Mouse (Mus musculus): ENCODE results near the gene Marveld1.

The Marveld1 gene

DNA sequence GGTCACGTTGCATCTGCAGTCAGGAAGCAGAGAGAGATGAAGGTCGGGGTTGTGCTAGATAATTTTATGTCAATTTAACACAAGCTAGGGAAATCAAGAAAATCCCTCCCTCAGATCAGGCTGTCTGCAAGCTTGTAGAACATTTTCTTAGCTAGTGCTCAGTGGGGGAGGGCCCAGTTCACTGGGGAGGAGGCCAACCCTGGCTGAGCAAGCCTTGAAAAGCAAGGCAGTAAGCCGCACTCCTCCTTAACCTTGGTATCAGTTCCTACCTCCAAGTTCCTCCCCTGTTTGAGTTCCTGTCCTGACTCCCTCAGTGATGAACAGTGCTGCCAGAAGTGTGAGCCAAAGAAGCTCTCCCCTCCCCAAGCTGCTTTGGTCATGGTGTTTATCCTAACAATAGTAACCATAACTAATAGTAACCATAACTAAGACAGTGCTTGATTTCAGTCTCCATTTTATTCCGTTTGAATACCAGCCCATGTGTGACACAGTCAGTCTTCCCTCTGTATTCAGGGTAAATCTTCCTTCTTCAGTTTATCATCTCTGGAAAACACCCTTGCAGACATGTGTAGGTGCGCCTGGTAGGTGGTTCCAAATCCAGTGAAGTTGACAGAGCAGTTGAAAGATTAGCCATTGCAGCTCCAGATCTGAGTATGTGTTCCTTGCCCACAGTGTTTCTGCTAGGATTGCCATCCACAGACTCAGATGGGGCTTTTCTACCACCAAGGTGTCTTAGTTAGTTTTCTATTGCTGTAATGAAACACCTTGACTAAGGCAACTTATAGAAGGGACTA, 7.3 kb upstream of the Marveld1 start:
- no peak for DNase-seq

DNA sequence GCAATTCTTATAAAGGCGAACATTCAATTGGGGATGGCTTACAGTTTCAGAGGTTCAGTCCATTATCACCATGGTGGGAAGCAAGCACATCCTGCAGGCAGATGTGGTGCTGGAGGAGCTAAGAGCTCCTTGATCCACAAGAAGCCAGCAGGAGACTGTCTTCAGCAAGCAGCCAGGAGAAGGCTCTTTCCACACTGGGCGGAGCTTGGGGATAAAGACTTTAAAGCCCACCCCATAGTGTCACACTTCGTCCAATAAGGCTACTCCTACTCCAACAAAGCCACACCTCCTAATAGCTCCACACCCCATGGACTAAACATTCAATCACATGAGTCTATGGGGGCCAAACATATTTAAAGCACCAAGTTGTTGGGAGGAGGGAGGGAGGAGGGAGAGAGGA, 5.2 kb upstream of the Marveld1 start:
- DNase-seq, result no peak

DNA sequence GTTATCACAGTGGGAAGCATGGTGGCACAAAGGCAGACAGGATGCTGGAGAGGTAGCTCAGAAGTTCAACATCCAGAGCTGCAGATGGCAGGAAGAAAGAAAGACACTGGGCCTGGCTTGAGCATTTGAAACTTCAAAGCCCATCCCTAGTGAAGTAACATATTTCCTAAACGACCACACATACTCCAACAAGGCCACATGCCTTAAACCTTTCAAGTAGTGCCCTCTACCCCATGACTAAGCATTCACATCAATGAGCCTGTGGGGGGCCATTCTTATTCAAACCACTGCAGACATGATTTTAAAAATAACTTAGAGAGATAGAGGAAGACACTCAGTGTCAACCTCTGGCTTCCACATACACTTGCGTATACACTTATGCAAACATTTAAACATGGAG, 4.4 kb upstream of the Marveld1 start:
- no peak for DNase-seq

DNA sequence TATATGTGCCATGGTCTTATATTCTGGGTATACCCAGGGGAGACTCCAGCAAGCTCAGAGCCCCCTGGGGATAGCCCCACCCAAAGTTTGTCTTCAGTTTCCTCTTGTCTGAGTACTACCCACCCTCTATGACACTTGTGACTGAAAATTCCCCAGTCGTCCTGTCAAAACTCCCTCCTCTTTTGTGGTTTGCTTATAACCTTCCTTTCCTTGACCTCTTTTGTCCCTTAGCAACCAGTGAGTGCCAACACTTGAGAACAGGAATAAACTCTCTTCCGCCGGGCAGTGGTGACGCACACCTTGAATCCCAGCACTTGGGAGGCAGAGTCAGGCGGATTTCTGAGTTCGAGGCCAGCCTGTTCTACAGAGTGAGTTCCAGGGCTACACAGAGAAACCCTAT, 3.1 kb upstream of the Marveld1 start:
- peak; percentile 76 for DNase-seq

DNA sequence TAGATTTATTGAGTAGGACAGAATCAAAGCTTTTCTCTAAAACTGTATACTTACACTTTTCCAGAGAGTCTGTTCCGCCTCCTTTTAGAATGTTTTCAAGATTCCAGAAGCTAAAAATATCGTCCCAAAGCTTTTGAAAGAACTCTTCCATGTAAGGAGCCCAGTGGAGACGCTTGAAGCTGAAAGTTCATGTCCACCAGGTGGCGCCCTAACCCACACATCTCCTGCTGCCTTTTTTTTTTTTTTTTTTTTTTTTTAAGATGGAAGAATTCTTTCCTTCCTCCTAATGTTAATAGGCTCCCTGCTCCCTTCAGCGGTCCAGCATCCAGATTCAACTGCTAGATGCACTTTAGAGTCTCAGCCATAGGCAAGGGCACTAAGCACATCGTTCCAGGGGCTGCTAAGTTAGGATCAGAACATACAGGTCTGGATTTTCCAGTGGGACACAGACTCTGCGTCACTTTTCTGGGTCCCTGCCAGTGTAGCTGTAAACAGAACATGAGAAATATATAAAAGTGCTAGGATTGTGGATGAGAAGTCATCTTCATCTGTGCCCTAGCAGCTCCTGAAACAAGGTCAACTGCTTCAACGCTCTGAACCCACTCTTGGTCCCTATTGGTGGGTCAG, 2.5 kb upstream of the Marveld1 start:
- DNase-seq, result peak; percentile 96

DNA sequence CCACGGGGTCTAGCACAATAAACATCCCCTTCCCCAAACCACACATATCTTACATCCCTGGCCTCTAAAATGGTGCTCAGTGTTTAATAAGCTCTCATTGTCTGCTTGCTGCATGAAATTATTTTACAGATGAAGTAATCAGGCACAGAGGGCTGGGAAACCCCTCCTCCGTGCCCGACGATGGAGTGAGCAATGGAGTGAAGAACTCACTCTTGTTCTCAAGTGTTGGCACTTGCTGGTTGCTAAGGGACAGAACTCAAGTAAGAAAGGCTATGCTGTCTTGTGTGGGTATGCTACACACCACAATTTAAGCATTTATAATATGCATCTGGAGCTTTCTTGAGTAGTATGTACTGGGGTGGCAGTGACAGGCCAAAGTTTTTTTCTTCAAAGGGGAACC, 2.0 kb upstream of the Marveld1 start:
- DNase-seq, result peak; percentile 82

DNA sequence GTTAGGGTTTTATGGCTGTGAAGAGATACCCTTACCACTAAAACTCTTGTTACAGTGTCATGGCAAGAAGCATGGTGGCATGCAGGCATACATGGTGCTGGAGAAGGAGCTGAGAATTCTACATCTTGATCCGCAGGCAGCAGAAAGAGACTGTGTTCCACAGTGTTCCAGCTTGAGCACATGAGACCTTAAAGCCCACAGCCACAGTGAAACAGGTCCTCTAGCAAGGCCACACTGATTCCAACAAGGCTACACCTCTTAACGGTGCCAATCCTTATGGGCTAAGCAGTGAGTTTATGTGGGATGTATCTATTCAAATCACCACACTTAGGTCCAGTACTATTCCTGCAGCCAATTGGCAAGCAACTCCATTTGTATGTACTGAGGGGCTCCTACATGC, 1.5 kb upstream of the Marveld1 start:
- no peak for DNase-seq

DNA sequence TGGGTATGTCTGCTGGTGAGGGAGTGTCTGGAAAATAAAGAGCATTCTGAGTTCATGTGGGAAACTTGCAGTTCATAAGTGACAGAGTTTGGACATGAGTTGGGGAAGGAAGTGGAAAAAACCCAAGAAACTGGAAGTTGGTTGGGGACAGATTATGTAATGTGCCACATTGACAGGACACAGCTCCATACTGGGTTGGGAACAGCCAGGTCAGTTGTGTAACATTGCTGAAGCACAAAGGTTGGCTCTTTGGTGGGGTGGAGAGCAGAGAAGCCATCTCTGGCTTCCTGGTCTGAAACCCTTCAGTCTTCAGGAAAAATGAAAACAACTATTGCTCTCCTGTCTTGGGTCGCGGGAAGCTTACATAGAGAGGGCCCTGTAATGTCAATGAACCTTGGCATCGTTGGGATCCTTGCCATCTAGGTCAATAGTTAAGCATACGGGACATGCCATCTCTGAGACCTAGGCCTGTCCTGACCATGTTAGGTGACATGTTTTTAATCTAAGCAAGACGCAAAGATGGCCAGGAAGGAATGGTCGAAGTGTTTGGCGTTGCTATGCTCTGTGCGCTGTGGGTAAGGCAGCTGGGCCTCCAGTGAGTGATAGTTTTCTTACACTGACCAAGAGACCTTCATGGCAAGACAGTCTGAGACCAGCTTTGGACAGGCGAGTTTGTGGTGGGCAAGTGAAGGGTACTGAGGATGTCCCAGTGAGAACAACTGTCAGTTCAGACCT, 757 bp upstream of the Marveld1 start:
- peak; percentile 76 for DNase-seq

DNA sequence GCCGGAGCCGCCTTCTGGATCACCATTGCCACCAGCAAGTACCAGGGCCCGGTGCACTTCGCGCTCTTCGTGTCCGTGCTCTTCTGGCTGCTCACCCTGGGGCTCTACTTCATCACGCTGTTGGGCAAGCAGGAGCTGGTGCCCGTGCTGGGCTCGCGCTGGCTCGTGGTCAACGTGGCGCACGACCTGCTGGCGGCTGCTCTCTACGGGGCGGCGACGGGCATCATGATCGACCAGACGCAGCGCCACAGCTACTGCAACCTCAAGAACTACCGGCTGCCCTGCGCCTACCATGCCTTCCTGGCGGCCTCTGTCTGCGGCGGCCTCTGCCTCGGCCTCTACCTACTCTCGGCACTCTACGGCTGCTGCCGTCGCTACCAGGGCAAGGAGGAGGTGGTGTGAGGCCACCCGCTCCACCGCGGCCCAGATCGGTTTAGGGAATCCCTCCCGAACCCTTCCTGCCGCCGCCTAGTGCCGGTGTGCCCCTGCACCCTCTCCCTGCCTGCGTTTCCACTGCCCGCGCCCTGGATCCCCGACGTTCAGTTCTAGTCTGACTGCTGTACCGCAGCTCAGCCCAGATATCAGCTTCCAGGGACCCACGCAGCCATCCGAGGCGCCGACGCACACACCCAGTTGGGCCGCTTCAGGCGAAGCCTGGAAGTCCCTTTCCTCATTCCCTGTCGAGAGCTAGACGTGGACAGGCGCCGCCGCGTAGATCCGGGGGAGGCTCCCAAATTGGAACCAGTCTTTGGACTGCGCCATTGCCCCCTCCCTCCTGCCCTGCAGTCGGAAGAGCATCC, 769 bp downstream of the Marveld1 start:
- peak; percentile 80 for DNase-seq

DNA sequence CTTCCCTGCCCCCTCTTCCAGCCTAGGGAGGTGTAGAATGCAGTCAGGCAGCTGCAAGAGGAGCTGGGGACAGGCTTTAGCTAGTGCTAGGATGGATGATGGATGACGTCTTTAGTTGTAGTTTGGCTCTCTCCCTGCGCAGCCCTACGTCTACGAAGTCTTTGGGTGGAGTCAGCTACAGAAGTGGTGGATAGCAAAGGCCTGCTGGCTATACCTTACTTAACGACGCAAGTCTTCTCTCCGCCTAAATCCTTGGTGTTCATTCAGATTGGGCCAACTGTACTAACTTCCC, 1.3 kb downstream of the Marveld1 start:
- no peak for DNase-seq

DNA sequence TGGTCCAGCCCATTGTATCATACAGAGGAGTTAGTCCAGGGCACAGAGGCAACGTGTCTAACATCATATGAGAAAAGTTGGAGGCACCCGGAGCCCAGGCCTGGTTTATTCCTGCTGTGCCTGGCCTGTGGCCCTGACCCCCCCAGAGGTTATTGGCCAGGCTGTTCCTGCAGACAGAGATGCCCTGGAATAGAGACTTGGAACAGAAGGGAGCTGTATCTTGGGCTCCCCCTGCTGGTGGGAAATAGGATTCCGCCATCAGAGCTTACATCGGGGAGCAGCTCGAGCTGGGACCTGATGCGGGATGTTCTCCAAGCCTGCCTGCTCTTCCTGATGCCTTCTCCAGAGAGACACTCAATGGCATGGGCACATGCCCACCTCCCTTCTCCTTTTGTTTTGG, 4.8 kb downstream of the Marveld1 start:
- DNase-seq, result peak; percentile 94

DNA sequence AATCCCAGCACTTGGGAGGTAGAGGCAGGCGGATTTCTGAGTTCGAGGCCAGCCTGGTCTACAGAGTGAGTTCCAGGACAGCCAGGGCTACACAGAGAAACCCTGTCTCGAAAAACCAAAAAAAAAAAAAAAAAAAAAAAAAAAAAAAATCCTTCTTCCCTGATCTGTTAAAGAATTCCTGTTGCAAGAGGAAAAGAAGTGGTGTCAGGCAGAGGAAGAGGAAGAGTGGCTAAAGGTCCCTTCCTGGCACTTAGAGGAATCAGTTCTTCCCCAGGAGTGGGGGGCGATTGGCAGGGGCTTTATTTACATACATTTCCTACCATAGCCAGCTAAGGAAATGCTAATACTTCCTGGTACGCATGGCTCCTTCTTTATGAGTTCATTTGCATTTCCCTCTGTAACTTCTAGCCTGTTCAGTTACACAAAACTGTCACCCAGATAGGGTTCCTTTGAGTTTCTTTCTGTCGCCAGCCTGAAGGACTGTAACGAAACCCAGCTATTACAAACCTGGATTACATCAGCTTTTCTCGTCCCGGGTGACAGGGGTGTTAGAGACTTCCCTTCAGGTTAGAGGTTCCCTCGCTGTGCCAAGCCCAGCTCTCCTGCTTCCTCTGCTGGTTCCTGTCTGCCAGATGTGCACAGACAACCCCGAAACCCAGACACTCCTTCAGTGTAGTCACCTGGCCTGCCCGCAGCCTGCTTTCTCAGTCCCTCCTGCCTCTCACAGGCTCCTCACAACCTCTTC, 10.5 kb downstream of the Marveld1 start:
- no peak for DNase-seq

DNA sequence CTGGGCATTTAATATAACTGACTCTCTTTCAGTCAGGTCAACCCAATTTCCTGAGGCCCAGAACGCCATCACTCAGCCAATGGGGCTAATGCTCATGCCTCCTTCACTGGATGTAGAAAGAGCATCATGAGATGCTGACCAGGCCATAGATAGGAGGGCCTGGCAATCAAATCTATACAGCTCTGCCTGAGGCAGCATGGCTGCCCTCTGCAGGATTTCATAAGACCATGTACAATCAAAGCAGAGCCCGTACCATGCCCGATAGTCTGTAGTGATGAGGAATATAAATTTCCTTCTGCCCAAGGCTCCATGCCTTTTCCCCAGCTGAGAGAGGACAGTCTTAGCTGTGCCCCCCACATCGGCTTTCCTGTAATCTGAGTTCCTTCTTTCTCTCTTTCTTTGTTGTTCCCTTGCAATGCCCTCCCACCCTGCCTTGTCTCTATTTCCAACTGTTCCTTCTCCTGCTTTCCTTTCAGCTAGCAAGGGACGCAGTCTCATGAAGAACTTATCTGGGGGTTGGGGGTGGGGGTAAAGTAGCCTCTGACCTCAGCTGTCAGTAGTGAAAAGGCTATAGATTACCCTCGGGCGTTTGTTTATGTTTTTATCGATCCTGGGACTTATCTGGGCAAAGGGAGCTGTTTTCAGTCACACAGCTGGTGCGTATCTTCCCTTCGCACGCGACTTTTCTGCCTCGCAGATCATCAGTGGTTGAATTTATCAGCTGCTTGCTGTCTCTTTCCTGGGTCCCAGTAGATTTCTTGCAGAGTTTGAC, 11.2 kb downstream of the Marveld1 start:
- no peak for DNase-seq

DNA sequence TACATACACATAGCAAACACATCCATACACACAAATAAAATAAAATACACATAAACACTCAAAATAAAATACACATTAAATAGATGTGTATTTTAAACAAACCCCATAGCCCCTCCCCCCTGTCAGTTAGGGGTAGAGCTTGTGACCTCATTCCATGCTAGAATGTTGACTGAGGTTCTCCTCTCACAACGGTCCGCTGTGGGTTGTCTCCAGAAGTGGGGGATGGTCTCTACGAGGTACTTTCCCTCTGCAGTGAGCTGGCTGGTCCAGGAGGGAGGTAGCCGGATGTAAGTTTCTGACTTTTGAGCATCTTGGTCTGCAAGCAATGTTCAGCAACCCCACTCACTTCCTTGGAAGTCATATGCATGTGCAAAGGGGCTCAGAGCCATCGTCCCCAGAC, 16.6 kb downstream of the Marveld1 start, which contains the start of gene Zfyve27:
Zfyve27 (plus strand) TSS at position 188 of the 400 bp plus-strand sequence.
- DNase-seq, result no peak

DNA sequence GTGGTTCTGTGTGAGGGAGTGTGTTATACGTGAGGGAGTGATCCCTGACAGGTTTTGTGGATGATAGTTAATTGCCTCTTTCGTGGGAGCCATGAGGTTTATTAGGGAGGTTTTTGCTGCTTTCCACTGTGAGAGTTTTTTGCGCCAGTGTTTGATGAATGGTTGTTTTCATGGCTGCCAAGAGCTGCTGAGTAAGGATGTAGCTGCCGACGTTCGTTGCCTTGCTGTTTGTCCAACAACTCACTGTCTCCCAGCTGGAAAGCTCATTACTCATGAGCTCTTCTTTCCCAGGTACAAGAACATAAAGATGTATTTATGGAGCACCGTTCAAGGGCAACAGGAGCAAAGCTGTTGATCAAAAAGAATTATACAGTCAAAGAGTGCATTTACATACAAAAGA, 17.0 kb downstream of the Marveld1 start:
- no peak for DNase-seq

DNA sequence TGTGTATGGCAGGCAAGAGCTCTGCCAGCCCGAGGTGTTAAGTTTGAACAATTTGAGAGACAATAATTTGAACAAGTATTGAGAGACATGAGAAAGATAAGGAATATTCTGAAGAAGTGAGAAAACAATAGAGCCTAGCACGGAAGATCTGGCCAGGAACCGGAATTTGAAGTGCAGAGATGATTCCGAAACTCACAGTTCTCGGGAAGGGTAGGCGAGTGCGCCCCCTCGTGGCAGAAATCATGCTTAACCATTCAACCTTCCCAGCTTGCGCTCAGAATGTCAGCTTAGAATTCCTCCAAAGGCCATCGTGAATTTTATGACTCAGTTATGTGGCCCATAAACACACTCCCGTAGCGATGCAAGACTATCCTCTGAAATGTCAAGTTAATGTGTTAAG, 18.9 kb downstream of the Marveld1 start:
- peak; percentile 95 for DNase-seq

DNA sequence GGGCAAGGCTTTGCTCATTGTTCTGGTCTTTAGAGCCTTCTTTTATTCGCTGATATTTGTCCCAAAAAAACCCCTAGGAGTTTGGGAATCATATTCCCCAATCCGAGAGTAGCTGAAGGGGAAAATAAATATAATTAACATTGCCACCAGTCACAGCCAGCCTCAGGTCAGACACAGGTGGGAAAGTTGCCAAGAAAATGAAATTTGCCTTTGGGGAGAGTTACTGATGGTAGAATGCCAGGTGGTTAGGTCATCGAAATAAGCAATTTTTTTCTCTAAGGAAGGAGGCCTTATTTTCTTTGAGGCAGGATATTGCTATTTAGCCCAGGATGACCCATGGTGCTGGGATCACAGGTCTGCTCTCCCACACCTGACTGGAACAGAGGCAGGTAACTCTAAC, 19.6 kb downstream of the Marveld1 start:
- DNase-seq, result no peak

DNA sequence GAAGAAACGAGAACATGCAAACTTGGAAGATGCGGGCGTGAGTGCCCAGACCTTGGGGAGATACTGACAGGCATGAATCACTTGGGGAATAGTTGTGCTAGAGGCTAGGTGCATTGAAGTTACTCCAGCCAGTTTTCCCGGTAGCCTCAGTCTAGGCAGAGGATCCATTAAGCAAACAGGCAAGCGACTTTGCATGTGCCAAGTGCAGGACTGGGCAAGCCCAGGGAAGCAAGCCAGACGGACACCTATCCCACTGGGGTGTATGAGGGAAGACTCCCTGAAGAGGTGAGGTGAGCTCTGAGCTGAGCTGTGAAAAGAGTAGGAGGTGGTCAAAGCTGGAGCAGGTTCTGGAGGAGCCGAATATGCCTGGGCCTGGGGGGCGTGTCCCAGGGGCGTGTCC, 20.3 kb downstream of the Marveld1 start:
- DNase-seq, result no peak

DNA sequence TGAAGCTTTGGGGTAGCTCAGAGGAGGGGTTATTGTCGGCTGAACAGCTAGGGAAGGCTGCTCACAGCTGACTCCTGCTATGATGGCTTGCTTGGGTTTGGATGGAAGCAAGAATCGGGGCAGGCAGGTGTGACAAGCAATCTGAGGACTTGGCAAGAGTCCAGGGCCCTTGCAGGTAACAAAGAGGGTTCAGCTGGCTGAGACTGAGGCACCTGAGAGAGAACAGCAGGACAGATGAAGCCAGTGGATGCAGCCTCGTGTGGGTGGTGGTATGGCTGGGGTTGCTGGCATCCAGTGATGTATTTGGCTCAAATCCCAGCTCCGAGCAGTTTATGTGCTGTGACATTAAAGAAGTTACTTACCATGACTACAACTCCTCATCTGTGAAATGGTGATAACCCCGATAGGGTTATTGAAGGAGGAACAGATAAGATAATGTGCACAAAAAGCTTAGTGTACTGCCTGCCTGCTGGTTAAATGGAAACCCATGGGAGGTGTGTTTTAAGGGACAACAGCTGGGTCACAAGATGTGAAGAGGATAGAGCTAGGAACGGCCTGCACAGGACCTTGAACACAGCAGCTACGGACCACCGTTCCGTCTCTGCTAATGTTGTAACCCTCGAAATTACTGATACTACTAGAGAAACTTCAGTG, 22.2 kb downstream of the Marveld1 start:
- no peak for DNase-seq

DNA sequence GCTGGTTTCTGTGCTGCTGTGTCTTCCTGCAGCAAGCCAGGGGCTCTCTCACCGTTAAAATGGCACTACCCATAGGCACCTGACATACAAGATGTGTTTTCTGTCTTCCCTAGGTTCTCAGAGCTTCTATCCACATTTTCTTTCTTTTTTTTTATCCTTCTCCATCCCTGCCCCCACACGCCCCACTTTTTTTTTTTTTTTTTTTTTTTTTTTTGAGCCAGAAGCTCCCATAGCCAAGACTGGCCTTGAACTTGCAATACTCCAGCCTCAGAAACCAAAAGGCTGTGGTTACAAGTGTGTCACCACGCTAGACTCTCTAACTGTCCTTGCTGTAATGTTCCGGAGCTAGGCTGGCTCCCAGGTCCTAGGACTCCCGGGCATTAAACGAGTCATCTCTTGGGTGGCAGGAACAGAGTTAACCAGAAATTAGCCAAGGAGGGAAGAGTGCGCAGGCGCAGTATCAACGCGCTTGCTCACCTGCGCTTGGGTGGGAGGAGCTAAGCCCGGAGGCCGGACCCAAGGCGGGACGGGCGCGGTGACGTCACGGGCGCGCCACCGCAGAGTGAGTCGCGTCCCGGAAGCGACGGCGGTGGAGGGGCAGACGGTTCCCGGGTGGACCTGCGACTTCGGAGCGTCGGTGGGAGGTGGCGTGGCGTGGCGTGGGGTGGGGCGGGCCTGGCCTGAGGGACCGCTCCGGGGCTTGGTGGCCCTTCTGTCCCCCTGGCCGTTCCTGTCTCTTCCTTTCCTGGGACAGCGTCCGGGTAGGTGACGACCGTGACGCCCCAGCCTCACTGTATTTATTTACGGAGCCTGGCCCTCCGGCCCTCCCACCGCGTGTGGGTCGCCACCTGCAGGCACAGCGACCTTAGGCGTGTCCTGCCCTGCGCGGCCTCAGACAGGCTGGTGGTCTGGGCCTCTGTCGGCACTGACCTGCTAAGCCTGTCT, 23.1 kb downstream of the Marveld1 start:
- DNase-seq, result peak; percentile 96

Measured in lung, postnatal 36 days (tissue).